Mouse (Mus musculus): ENCODE data around the gene Zfp839.

GRCm38 (mm10) chr12:110902106-110902505 is 52.1 kb downstream of the Zfp839 start:
- no peak for TF ChIP-seq POLR2A (IDR thresholded peaks at IDR 0.05; ENCODE audit: insufficient read depth, low read depth, low read length)
- no peak for TF ChIP-seq CTCF (IDR thresholded peaks at IDR 0.05)

All from heart, adult 2 months (tissue).